Mouse (Mus musculus) liver, embryonic 13.5 days (tissue): ENCODE data around the gene Atp6v1g2. TPM values are rescaled to one million over a fixed set of nuclear protein-coding genes. Genes with fewer than 3 reads are reported as not detected.

Source experiments
- ATAC-seq: fragments of 200-750 bp; cut with Nextera tagmentation; 2 replicates; pipeline ENCODE4 v1.8.0; 2017; ENCODE audit warnings: low read depth, mild to moderate bottlenecking, moderate number of reproducible peaks, moderate library complexity
- DNase-seq: peaks from one replicate; pipeline ENCODE4 v3.0.0; 2022
- H3K27ac ChIP-seq: fragments of 300-500 bp; sonication (generic); 2 replicates; pipeline ENCODE4 v1.5.1; 2015; ENCODE audit warnings: moderate library complexity, mild to moderate bottlenecking, inconsistent platforms
- H3K27me3 ChIP-seq: fragments of 300-500 bp; sonication (generic); 2 replicates; pipeline ENCODE4 v1.6.1; 2015; ENCODE audit warnings: mild to moderate bottlenecking, inconsistent platforms
- H3K36me3 ChIP-seq: fragments of 300-500 bp; sonication (generic); 2 replicates; pipeline ENCODE4 v1.6.1; 2015; ENCODE audit warnings: mild to moderate bottlenecking, inconsistent platforms
- H3K4me1 ChIP-seq: fragments of 300-500 bp; sonication (generic); replicated peaks from 2 replicates; pipeline ENCODE4 v1.6.1; 2015; ENCODE audit warnings: inconsistent platforms
- H3K4me2 ChIP-seq: fragments of 300-500 bp; sonication (generic); 2 replicates; pipeline ENCODE4 v1.6.1; 2015; ENCODE audit warnings: inconsistent platforms, mild to moderate bottlenecking, moderate library complexity
- H3K4me3 ChIP-seq: fragments of 300-500 bp; sonication (generic); replicated peaks from 2 replicates; pipeline ENCODE4 v1.5.1; 2015; ENCODE audit warnings: mild to moderate bottlenecking, inconsistent platforms
- H3K9ac ChIP-seq: fragments of 300-500 bp; sonication (generic); 2 replicates; pipeline ENCODE4 v1.6.1; 2015; ENCODE audit warnings: mild to moderate bottlenecking, inconsistent platforms
- H3K9me3 ChIP-seq: fragments of 300-500 bp; sonication (generic); replicated peaks from 2 replicates; pipeline ENCODE4 v1.6.1; 2016; ENCODE audit warnings: inconsistent platforms
- WGBS: fragments of 180-500 bp; shearing (Covaris S2); methylation state at CpG from one replicate; pipeline ENCODE4 v1.1.7; 2015; ENCODE audit not compliant: insufficient replicate concordance; 5-methylcytosine and 5-hydroxymethylcytosine counted together
- polyA plus RNA-seq: library from polyadenylated mRNA; unstranded; fragments of >200 nt; fragmentation: Nextera tagmentation; extraction: Ambion mirVana; gene quantifications from 2 replicates; pipeline ENCODE4 v1.2.1, GENCODE M21; 2015

Gene Atp6v1g2
- polyA plus RNA-seq, 1 experiment from 2014 or later, result 0.76 TPM

- Histone ChIP-seq H3K9ac (no peak overlapping the region), H3K36me3 (peaks cover 98% of the 10 kb centered on the region), H3K4me1 (peaks cover 34% of the 10 kb centered on the region), H3K27me3 (no peaks in the 10 kb centered on the region), H3K9me3 (no peaks in the 10 kb centered on the region), H3K4me3 (no peak overlapping the region), H3K4me2 (no peak overlapping the region), H3K27ac (no peak overlapping the region)
- ATAC-seq (no peak), DNase-seq (no peak)
- WGBS, result 86% methylated on average over 19 of the region's 19 CpGs
Observed at GRCm38 (mm10) chr17:35249451-35250197, 16.2 kb downstream of the Atp6v1g2 start.

- no peak overlapping the region for H3K9ac ChIP-seq
- no peaks in the 10 kb centered on the region for H3K27me3 ChIP-seq
- no peak overlapping the region for H3K4me3 ChIP-seq
- H3K36me3 ChIP-seq, result peaks cover 89% of the 10 kb centered on the region
- no peaks in the 10 kb centered on the region for H3K9me3 ChIP-seq
- H3K27ac ChIP-seq, result no peak overlapping the region
- no peak for ATAC-seq
- no peak for DNase-seq
- 83% methylated on average over 3 of the region's 3 CpGs for WGBS
- H3K4me1 ChIP-seq, result peaks cover 25% of the 10 kb centered on the region
- no peak overlapping the region for H3K4me2 ChIP-seq
Observed at GRCm38 (mm10) chr17:35250348-35251120, 17.1 kb downstream of the Atp6v1g2 start.

GRCm38 (mm10) chr17:35251162-35251719 lies 17.8 kb downstream of the Atp6v1g2 start:
- 85% methylated on average over 15 of the region's 15 CpGs for WGBS
- no peak overlapping the region for H3K4me2 ChIP-seq
- no peak overlapping the region for H3K4me3 ChIP-seq
- peaks cover 18% of the 10 kb centered on the region for H3K4me1 ChIP-seq
- ATAC-seq (no peak), DNase-seq (no peak)
- no peak overlapping the region for H3K9ac ChIP-seq
- no peaks in the 10 kb centered on the region for H3K27me3 ChIP-seq
- H3K27ac ChIP-seq, result no peak overlapping the region
- peaks cover 82% of the 10 kb centered on the region for H3K36me3 ChIP-seq
- no peaks in the 10 kb centered on the region for H3K9me3 ChIP-seq

GRCm38 (mm10) chr17:35251981-35252380 lies 18.5 kb downstream of the Atp6v1g2 start:
- peaks cover 74% of the 10 kb centered on the region for H3K36me3 ChIP-seq
- H3K9me3 ChIP-seq, result no peaks in the 10 kb centered on the region
- H3K27me3 ChIP-seq, result no peaks in the 10 kb centered on the region
- H3K27ac ChIP-seq, result no peak overlapping the region
- H3K4me3 ChIP-seq, result no peak overlapping the region
- peaks cover 11% of the 10 kb centered on the region; the same call in 1 of the 2 replicates for H3K4me1 ChIP-seq
- DNase-seq, result no peak
- 79% methylated on average over 5 of the region's 5 CpGs for WGBS
- no peak for ATAC-seq
- H3K9ac ChIP-seq, result no peak overlapping the region
- no peak overlapping the region for H3K4me2 ChIP-seq

- Histone ChIP-seq H3K4me1 (peaks cover 16% of the 10 kb centered on the region), H3K4me2 (no peak overlapping the region), H3K36me3 (peaks cover 67% of the 10 kb centered on the region), H3K9me3 (no peaks in the 10 kb centered on the region), H3K9ac (no peak overlapping the region), H3K4me3 (no peak overlapping the region), H3K27ac (no peak overlapping the region), H3K27me3 (no peaks in the 10 kb centered on the region)
- no peak for ATAC-seq
- 81% methylated on average over 18 of the region's 18 CpGs for WGBS
- DNase-seq, result no peak
Observed at GRCm38 (mm10) chr17:35252619-35253292, 19.3 kb downstream of the Atp6v1g2 start.

- WGBS, result 83% methylated on average over 32 of the region's 32 CpGs
- peaks cover 18% of the 10 kb centered on the region for H3K4me1 ChIP-seq
- H3K4me2 ChIP-seq, result no peak overlapping the region
- H3K4me3 ChIP-seq, result no peak overlapping the region
- ATAC-seq (no peak), DNase-seq (no peak)
- no peak overlapping the region for H3K27ac ChIP-seq
- no peaks in the 10 kb centered on the region for H3K9me3 ChIP-seq
- no peaks in the 10 kb centered on the region for H3K27me3 ChIP-seq
- H3K36me3 ChIP-seq, result peaks cover 59% of the 10 kb centered on the region
- H3K9ac ChIP-seq, result no peak overlapping the region
Observed at GRCm38 (mm10) chr17:35253293-35254093, 20.0 kb downstream of the Atp6v1g2 start.

GRCm38 (mm10) chr17:35254241-35255098 lies 21.0 kb downstream of the Atp6v1g2 start:
- peak; percentile 37; the same call in 1 of the 2 replicates for ATAC-seq

GRCm38 (mm10) chr17:35255301-35255700 lies 21.8 kb downstream of the Atp6v1g2 start:
- H3K9me3 ChIP-seq, result no peaks in the 10 kb centered on the region
- no peak overlapping the region for H3K4me3 ChIP-seq
- no peak overlapping the region for H3K4me2 ChIP-seq
- H3K27me3 ChIP-seq, result no peaks in the 10 kb centered on the region
- DNase-seq (no peak), ATAC-seq (no peak)
- no peak overlapping the region for H3K9ac ChIP-seq
- peaks cover 24% of the 10 kb centered on the region for H3K4me1 ChIP-seq
- no peak overlapping the region for H3K27ac ChIP-seq
- WGBS, result 45% methylated on average over 3 of the region's 3 CpGs
- H3K36me3 ChIP-seq, result peaks cover 41% of the 10 kb centered on the region

More at GRCm38 (mm10) chr17:35254241-35255098, 21.0 kb downstream of the Atp6v1g2 start:
- H3K27me3 ChIP-seq, result no peaks in the 10 kb centered on the region
- H3K27ac ChIP-seq, result 0 out of 2 replicates have a peak overlapping the region, but pooled peaks have one; percentile 7
- H3K9me3 ChIP-seq, result no peaks in the 10 kb centered on the region
- WGBS, result 55% methylated on average over 11 of the region's 11 CpGs
- no peak overlapping the region for H3K4me3 ChIP-seq
- H3K36me3 ChIP-seq, result peaks cover 49% of the 10 kb centered on the region
- H3K9ac ChIP-seq, result no peak overlapping the region
- no peak for DNase-seq
- no peak overlapping the region for H3K4me2 ChIP-seq
- peaks cover 25% of the 10 kb centered on the region for H3K4me1 ChIP-seq

- ATAC-seq (no peak), DNase-seq (no peak)
- no peak overlapping the region for H3K4me3 ChIP-seq
- H3K9ac ChIP-seq, result no peak overlapping the region
- no peak overlapping the region for H3K4me2 ChIP-seq
- H3K9me3 ChIP-seq, result no peaks in the 10 kb centered on the region
- peaks cover 24% of the 10 kb centered on the region for H3K4me1 ChIP-seq
- no peak overlapping the region for H3K27ac ChIP-seq
- H3K36me3 ChIP-seq, result peaks cover 37% of the 10 kb centered on the region
- no peaks in the 10 kb centered on the region for H3K27me3 ChIP-seq
- 49% methylated on average over 4 of the region's 4 CpGs for WGBS
Observed at GRCm38 (mm10) chr17:35255704-35256103, 22.2 kb downstream of the Atp6v1g2 start.

GRCm38 (mm10) chr17:35257378-35257777 lies 23.9 kb downstream of the Atp6v1g2 start:
- ATAC-seq, result 0 out of 2 replicates have a peak, but pooled peaks have one; percentile 35
- H3K27ac ChIP-seq, result peak overlapping the region; percentile 86
- peak overlapping the region; percentile 55; the same call in 1 of the 2 replicates for H3K4me3 ChIP-seq
- H3K4me1 ChIP-seq, result peaks cover 25% of the 10 kb centered on the region
- H3K4me2 ChIP-seq, result peak overlapping the region; percentile 70
- H3K9ac ChIP-seq, result peak overlapping the region; percentile 70
- no peaks in the 10 kb centered on the region for H3K27me3 ChIP-seq
- peaks cover 21% of the 10 kb centered on the region for H3K36me3 ChIP-seq
- WGBS, result 20% methylated on average over 1 of the region's 1 CpGs
- H3K9me3 ChIP-seq, result no peaks in the 10 kb centered on the region
- DNase-seq, result no peak
